Mouse (Mus musculus) brain, embryonic 14.5 days (tissue): ENCODE measurements around the gene Chchd6. TPM values are rescaled to one million over a fixed set of nuclear protein-coding genes. Genes with fewer than 3 reads are reported as not detected.

Experiments
- DNase-seq: peaks from one replicate; pipeline ENCODE4 v3.0.0-alpha.2; 2011; ENCODE audit warnings: low read depth
- CTCF ChIP-seq: fragments of 200-500 bp; IDR thresholded peaks from 2 replicates; pipeline ENCODE4 v1.5.1; 2012; ENCODE audit warnings: inconsistent platforms, mild to moderate bottlenecking, moderate library complexity, borderline replicate concordance; ENCODE audit not compliant: insufficient read depth, insufficient read length; ENCODE audit errors: extremely low read depth
- POLR2A ChIP-seq: fragments of 200-500 bp; IDR thresholded peaks from 2 replicates; pipeline ENCODE4 v1.6.1; 2012; ENCODE audit warnings: mild to moderate bottlenecking, inconsistent platforms, borderline replicate concordance; ENCODE audit not compliant: poor library complexity, insufficient read depth, insufficient read length, severe bottlenecking; ENCODE audit errors: extremely low read depth
- polyA plus RNA-seq: library from polyadenylated mRNA; depleted of rRNA; stranded (reverse); fragments of >200 nt; gene quantifications from 2 replicates; pipeline ENCODE4 v1.2.3, GENCODE M21; 2012

The Chchd6 gene
- polyA plus RNA-seq, 1 experiment, result 142 TPM

DNA sequence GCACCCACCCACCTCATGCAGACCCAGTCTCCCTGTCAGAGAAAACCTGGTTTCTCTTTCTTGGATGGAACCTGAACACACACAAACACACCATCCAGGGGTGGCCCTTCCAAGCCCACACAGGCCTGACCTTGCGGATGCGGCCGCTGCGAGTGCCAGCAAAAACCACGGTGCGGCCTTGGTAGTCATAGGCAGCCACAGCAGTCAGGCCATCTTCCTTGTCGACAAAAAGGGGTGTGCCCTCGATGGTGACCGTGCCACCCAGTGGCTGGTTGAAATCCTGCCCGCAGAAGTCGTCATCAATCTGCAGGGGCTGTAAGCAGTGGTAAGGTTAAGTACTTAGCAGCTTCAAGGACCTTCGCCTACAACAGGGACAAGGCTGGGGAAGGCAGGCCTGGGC lies 240.7 kb downstream of the Chchd6 start:
- DNase-seq, result no peak
- TF ChIP-seq CTCF (0 out of 2 replicates have a peak, but pooled peaks have one; percentile 9), POLR2A (no peak)

DNA sequence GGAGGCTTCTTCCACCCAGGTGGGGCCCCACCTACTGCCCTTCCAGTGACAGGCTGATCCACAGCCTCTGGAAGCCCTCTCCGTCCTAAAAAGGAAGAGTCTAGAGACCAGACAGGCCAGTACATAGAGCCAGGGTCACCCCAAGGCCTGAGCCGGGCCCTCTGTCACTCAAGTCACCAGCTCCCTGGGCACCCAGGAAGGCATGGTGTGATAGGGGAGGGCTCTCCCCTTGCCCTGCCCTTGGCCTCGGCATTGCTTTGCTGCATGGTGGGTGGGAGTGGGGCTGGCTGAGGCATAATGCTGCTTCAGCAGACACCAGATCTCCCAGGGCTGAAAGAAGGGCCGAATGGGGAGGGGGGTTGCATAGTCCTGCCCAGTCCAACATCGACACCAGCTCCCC lies 241.4 kb downstream of the Chchd6 start:
- no peak for TF ChIP-seq POLR2A
- TF ChIP-seq CTCF, result no peak
- no peak for DNase-seq

DNA sequence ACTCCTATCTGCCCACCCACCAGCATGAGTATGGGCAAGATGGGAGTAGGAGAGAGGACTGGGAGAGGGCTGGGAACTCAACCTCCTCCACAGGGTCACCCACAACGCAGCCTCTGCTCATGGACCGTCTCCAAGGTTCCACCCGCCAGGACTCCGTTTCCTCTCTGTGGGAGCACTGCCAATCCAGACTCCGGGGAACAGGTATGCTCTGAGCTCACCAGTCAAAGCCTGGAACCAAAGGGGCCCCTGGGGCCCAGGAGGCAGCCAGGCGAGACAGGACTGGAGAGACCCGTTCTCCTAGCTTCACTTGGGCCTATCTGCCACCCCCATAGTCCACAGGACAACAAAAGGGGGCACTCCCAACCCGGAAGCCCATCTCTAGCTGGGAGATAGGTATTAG lies 242.4 kb downstream of the Chchd6 start:
- TF ChIP-seq POLR2A (no peak), CTCF (no peak)
- no peak for DNase-seq

DNA sequence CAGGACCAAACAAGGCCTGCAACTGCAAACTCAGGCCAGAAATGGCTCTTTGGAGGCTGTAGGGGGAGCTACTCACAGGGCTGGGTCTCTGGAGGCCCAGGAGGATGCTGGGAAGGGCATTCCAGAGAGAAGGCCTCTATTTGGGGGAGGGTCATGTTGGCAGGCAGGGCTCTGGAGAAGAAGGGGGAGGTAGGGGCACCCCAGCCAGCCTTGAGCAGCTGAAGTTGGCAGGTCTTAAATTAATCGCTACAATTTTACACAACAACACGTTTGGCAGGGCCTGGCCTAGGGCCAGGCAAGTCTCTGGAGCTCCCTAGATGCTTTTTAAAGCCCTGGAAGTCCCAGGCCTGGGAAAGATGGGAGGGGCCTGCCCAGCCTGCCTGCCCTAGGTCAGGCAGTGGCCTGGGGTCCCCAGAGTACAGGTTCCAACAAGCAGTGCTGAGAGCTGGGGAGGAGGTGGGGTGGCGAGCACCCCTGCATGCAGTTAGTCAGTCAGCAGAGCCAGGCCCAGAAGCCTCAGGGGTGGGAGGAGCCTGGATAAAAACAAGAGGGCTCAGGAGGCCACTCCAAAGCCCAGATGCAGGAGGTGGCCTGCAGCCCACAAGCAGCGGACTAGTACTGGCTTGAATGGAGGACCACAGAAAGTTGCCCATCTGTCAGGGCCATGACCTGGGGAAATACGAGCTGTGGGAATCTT lies 243.9 kb downstream of the Chchd6 start:
- peak; percentile 96 for DNase-seq
- no peak for TF ChIP-seq POLR2A
- peak; percentile 53; the same call in 1 of the 2 replicates for TF ChIP-seq CTCF

DNA sequence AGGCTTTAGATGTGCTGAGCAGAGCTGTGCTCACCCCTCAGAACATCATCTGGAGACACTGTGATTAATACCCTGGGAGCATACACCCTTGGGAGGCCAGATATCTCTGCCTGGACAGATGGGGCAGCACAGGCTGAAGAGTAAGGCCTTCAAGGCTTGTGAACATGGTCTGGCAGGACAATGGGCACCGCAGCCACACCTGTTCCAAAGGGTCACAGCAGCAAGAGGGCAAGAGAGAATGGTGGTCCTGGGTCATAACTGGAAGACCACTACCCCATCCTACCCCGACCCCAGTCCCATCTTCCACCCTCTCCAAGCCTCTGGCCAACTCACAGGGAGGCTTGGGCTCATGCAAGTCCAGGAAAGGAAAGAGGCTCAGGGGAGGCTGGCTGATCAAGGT lies 244.9 kb downstream of the Chchd6 start:
- DNase-seq, result no peak

DNA sequence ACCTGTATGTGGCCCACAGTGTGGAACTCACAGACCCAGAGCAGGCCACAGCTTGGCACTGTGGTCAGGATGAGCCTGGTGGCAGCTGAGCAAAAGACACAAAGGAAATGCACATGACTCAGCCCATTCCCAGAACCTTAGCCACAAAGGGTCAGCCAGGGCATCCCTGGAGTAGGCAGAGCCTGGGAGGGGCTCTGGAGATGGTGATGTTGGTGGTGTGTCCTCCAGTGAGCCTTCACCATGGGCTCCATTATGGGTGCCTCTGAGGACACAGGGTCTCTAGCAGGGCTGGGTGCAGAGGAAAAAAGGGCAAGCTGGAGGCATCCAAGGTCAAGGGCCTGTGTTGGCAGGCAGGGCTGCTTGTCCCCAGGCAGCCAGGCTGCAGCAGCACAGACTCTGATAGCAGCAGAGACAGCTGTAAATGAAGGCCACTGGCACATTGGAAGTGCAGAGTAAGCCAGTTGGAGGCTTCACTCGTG lies 245.4 kb downstream of the Chchd6 start:
- DNase-seq, result no peak
- TF ChIP-seq CTCF (no peak), POLR2A (no peak)

More for the DNA sequence above, 244.9 kb downstream of the Chchd6 start:
- TF ChIP-seq POLR2A (no peak), CTCF (no peak)

DNA sequence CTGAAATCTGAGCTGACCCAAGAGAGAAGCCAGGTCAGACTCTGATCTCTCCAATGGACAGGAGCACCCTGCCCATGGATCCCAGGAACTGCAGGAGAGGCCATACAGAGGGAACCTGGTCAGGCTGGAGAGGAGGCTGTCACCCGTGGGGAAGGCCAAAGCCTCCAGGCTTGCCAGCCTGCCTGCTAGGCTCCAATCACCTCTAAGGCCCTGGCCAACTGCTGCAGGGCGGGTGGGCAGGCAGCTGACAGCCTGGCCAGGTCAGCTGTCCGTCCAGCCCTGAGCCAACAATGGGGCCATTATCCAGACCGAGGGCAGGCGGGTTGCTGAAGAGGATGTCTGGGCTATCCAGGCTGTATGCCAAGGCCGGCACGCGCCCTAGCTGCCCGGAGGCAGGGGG lies 247.1 kb downstream of the Chchd6 start:
- TF ChIP-seq POLR2A (no peak), CTCF (no peak)
- peak; percentile 33 for DNase-seq

DNA sequence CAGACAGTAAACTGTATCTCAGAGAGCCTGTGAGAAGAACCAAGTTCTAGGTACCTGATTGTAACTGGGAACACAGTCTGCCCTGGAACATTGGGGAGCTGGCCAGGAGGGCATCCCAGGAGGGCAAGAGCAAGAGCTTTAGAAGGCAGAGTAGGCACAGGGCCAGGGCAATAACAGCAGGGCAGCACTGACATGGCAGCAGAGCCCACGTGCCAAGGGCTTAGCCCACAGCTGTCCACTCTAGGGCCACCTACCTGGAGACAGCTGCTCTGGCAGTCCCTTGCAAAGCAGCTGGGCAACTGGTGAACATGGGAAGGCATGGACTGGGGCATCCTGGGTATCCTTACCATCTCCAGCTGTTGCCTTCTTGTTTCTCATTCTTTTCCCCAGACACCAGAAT lies 247.7 kb downstream of the Chchd6 start:
- TF ChIP-seq POLR2A (no peak), CTCF (no peak)
- no peak for DNase-seq

DNA sequence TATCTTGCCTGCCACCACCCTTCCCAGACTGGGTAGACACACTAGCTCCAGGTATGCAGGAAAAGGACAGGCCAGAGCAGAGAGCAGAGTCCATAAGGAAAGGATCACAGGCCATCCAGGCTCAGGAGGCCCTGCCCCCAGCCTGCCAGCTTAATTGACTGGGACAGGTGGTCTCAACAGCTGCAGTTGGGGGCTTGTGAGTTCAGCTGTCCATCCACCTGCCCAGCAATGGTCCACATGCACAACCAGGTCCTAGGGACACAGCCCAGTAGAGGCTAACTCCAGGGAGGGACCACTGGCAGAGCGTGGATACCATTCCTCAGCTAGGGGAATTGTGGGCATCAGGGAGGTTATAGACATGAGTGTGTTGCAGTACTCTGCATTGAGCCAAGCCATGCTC lies 249.6 kb downstream of the Chchd6 start:
- TF ChIP-seq POLR2A, result no peak
- TF ChIP-seq CTCF, result no peak
- no peak for DNase-seq

DNA sequence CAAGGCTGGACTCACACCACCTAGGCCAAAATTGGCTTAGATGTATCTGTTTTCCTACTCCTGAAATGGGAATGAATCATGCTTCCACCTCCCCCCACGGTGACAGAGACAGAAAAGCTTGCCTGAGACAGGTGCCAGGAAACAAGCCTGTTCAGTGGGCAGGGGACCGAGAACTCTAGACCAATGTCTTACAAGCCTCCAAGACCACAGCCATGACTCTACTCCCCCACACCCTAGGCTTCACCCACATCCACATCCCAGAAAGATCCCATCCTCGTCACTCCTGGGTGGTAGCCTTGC lies 250.0 kb downstream of the Chchd6 start:
- TF ChIP-seq POLR2A (no peak), CTCF (no peak)
- no peak for DNase-seq

DNA sequence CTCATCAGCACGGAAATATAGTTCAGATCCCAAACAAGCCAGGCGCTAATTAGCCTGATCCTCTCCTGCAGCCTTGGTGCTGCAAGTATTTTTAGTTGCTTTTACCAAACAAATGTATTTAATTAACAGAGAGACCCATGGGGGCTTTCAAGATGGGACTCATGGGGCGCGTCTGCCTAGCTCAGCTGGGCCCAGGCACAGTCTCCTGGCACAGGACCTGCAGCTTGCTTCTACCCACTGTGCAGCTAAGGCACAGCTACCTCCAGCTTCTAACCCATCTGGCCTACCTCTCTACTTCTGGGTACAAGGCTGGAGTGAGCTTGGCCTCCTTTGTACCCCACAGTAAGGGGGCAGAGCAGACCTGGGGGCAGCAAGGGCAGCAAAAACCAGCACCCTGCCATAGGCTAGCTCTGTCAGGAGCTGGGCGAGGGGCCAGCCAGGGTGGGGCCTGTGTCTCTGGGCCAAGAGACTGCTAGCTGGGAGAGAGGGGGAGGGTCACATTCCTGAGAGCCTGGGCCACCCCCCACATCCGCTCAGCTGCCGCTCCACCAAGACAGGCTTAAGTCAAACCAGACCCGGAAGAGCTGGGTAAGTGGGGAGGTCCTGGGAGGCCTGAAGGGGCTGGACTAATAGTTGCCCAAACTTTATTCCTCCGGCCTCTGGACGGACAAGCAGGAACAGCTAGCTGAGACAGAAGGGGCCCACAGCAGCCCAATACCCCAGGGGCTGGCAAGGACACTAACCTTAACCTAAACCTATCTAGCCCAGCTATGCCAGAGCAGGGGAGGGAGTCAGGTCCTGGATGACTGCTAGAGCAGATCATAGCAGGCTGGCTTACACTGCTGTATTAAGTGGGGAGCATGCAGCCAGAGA lies 250.6 kb downstream of the Chchd6 start:
- TF ChIP-seq POLR2A (no peak), CTCF (no peak)
- DNase-seq, result peak; percentile 80

DNA sequence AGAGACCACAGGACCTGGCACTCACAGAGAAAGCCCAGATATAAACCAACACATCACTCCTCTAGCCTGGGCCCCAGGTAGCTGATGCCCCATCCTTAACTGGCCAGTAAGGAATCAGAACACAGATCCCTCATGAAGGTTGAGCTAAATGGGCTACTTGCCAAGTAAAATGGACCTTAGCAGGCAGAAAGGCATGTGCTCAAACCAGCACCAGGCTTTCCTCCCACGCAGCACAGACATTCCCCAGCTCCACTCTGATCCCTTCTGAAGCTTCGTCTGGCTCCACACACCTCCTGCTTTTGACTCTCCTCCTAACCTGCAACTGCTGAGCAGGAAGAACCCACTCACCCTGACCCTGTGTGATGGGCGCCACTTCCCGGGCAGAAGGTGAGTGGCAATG lies 253.5 kb downstream of the Chchd6 start:
- TF ChIP-seq CTCF (no peak), POLR2A (no peak)
- no peak for DNase-seq

DNA sequence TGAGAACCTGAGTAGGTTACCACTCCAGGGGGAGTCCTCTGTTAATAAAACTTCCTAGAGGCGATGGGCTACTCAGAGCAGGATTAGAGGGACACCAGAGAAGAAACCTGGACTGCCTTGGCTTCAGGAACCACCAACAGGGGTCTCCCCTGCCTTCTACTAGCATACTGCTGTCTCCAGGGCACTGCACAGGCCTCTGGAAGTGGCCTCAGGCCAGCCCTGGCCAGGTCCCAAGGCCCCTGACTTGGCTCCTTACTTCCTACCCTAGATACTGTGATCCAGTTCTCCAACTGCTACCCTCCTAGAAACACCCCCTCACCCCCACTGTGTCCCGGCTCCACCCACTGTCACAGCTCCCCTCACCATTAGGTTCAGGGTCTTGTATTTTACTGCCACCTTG lies 256.0 kb downstream of the Chchd6 start:
- no peak for TF ChIP-seq CTCF
- no peak for TF ChIP-seq POLR2A
- no peak for DNase-seq
